Mouse (Mus musculus) liver, embryonic 13.5 days (tissue): ENCODE measurements around the gene Ncam1. TPM values are rescaled to one million over a fixed set of nuclear protein-coding genes. Genes with fewer than 3 reads are reported as not detected.

Source experiments
- ATAC-seq: fragments of 200-750 bp; cut with Nextera tagmentation; 2 replicates; pipeline ENCODE4 v1.8.0; 2017; ENCODE audit warnings: low read depth, mild to moderate bottlenecking, moderate number of reproducible peaks, moderate library complexity
- DNase-seq: peaks from one replicate; pipeline ENCODE4 v3.0.0; 2022
- H3K27ac ChIP-seq: fragments of 300-500 bp; sonication (generic); 2 replicates; pipeline ENCODE4 v1.5.1; 2015; ENCODE audit warnings: moderate library complexity, mild to moderate bottlenecking, inconsistent platforms
- H3K27me3 ChIP-seq: fragments of 300-500 bp; sonication (generic); 2 replicates; pipeline ENCODE4 v1.6.1; 2015; ENCODE audit warnings: mild to moderate bottlenecking, inconsistent platforms
- H3K36me3 ChIP-seq: fragments of 300-500 bp; sonication (generic); 2 replicates; pipeline ENCODE4 v1.6.1; 2015; ENCODE audit warnings: mild to moderate bottlenecking, inconsistent platforms
- H3K4me1 ChIP-seq: fragments of 300-500 bp; sonication (generic); replicated peaks from 2 replicates; pipeline ENCODE4 v1.6.1; 2015; ENCODE audit warnings: inconsistent platforms
- H3K4me2 ChIP-seq: fragments of 300-500 bp; sonication (generic); 2 replicates; pipeline ENCODE4 v1.6.1; 2015; ENCODE audit warnings: inconsistent platforms, mild to moderate bottlenecking, moderate library complexity
- H3K4me3 ChIP-seq: fragments of 300-500 bp; sonication (generic); replicated peaks from 2 replicates; pipeline ENCODE4 v1.5.1; 2015; ENCODE audit warnings: mild to moderate bottlenecking, inconsistent platforms
- H3K9ac ChIP-seq: fragments of 300-500 bp; sonication (generic); 2 replicates; pipeline ENCODE4 v1.6.1; 2015; ENCODE audit warnings: mild to moderate bottlenecking, inconsistent platforms
- H3K9me3 ChIP-seq: fragments of 300-500 bp; sonication (generic); replicated peaks from 2 replicates; pipeline ENCODE4 v1.6.1; 2016; ENCODE audit warnings: inconsistent platforms
- WGBS: fragments of 180-500 bp; shearing (Covaris S2); methylation state at CpG from one replicate; pipeline ENCODE4 v1.1.7; 2015; ENCODE audit not compliant: insufficient replicate concordance; 5-methylcytosine and 5-hydroxymethylcytosine counted together
- polyA plus RNA-seq: library from polyadenylated mRNA; unstranded; fragments of >200 nt; fragmentation: Nextera tagmentation; extraction: Ambion mirVana; gene quantifications from 2 replicates; pipeline ENCODE4 v1.2.1, GENCODE M21; 2015

Gene Ncam1
- polyA plus RNA-seq, 1 experiment from 2014 or later = 3.8 TPM

- no peak overlapping the region for H3K27ac ChIP-seq
- 55% methylated on average over 7 of the region's 7 CpGs for WGBS
- DNase-seq = no peak
- H3K4me3 ChIP-seq = no peak overlapping the region
- H3K9ac ChIP-seq = no peak overlapping the region
- no peak overlapping the region for H3K4me2 ChIP-seq
- 0 out of 2 replicates have a peak, but pooled peaks cover 3% of the 10 kb centered on the region for H3K27me3 ChIP-seq
- peaks cover 11% of the 10 kb centered on the region for H3K4me1 ChIP-seq
- no peaks in the 10 kb centered on the region for H3K36me3 ChIP-seq
- no peak for ATAC-seq
- no peaks in the 10 kb centered on the region for H3K9me3 ChIP-seq
Observed at GRCm38 (mm10) chr9:49488258-49488657, 310.5 kb downstream of the Ncam1 start.

DNA sequence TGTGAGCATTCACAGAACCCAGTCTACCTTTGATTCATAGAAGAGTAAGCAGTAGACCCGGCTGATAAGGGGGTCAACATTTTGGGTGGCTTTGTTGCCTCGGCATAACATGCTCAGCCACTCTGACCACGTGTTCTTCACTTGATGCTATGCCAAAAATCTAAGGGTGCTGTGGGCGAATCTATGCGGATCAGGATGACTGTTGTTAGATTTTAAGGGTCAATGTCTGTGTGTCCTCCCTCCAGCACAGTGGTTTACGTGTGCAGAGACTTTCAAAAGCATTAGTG, 311.1 kb downstream of the Ncam1 start:
- Histone ChIP-seq H3K27ac (no peak overlapping the region), H3K27me3 (0 out of 2 replicates have a peak, but pooled peaks cover 3% of the 10 kb centered on the region), H3K4me1 (peaks cover 14% of the 10 kb centered on the region), H3K36me3 (no peaks in the 10 kb centered on the region), H3K9me3 (no peaks in the 10 kb centered on the region), H3K4me2 (no peak overlapping the region), H3K9ac (no peak overlapping the region), H3K4me3 (no peak overlapping the region)
- no peak for DNase-seq
- ATAC-seq = no peak
- 60% methylated on average over 6 of the region's 6 CpGs for WGBS

DNA sequence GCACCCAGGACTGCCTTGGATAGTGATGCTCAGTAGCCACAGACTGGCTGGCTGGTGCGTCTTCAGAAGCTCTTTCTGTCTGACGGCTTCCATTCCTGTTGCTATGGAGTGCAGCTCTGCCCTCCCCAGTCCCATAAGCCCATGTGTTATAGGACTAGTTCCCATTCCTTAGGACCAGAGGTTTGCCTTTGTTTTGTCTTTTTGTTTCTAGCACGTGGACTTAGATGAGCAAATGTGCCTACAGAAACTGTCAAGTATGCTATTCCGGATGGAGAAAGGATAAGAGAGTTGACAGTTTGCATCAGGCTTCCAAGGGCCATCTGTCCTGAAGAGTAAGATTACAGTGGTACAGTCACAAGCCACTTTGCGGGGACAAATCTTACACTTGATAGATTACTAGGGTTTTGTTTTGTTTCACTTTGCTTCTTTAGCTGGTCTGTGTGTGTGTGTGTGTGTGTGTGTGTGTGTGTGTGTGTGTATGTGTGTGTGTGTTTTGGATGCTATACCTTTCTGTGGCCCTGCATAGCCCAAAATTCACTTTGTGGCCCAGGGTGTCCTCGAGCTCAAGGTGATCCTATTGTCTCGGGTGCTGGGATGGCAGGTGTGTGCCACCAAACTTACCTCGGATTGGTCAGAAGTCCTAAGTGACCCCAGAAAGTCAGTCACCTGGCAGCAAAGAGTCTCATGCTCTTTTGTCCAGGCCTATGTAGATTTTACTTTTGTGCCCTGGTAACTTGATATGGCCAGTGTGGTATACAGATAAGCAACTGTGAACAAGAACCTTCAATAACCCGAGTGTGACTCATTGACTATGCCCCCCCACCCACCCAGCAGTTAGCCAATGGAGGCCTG, 311.7 kb downstream of the Ncam1 start:
- 55% methylated on average over 9 of the region's 9 CpGs for WGBS
- DNase-seq = no peak
- ATAC-seq = no peak
- Histone ChIP-seq H3K9ac (no peak overlapping the region), H3K36me3 (no peaks in the 10 kb centered on the region), H3K27ac (no peak overlapping the region), H3K4me2 (no peak overlapping the region), H3K4me1 (peaks cover 14% of the 10 kb centered on the region), H3K9me3 (no peaks in the 10 kb centered on the region), H3K4me3 (no peak overlapping the region), H3K27me3 (0 out of 2 replicates have a peak, but pooled peaks cover 3% of the 10 kb centered on the region)

- H3K9ac ChIP-seq = no peak within 1 kb of the TSS
- ATAC-seq (peak; percentile 82), DNase-seq (peak; percentile 65)
- under 1% methylated on average over 18 of the region's 18 CpGs for WGBS
- no peaks in the 10 kb centered on the region for H3K36me3 ChIP-seq
- peaks cover 14% of the 10 kb centered on the region for H3K4me1 ChIP-seq
- H3K27ac ChIP-seq = no peak within 1 kb of the TSS
- peak within 1 kb of the TSS; percentile 64 for H3K4me2 ChIP-seq
- 0 out of 2 replicates have a peak, but pooled peaks cover 3% of the 10 kb centered on the region for H3K27me3 ChIP-seq
- H3K4me3 ChIP-seq = peak within 1 kb of the TSS; percentile 53
- H3K9me3 ChIP-seq = no peaks in the 10 kb centered on the region
Observed at GRCm38 (mm10) chr9:49485892-49486311, 312.8 kb downstream of the Ncam1 start, which contains the start of gene Ttc12. TSS of gene Ttc12 (minus strand) at chr9:49486225.

- Histone ChIP-seq H3K4me1 (peaks cover 14% of the 10 kb centered on the region), H3K4me2 (peak overlapping the region; percentile 64), H3K9ac (no peak overlapping the region), H3K9me3 (no peaks in the 10 kb centered on the region), H3K27ac (no peak overlapping the region), H3K27me3 (0 out of 2 replicates have a peak, but pooled peaks cover 3% of the 10 kb centered on the region), H3K36me3 (no peaks in the 10 kb centered on the region), H3K4me3 (peak overlapping the region; percentile 53)
- WGBS = 4% methylated on average over 21 of the region's 21 CpGs
- peak; percentile 11 for DNase-seq
- no peak for ATAC-seq
Observed at GRCm38 (mm10) chr9:49485250-49485891, 313.4 kb downstream of the Ncam1 start.

GRCm38 (mm10) chr9:49483316-49483715, 315.4 kb downstream of the Ncam1 start:
- Histone ChIP-seq H3K27me3 (0 out of 2 replicates have a peak, but pooled peaks cover 3% of the 10 kb centered on the region), H3K9ac (no peak overlapping the region), H3K36me3 (no peaks in the 10 kb centered on the region), H3K27ac (no peak overlapping the region), H3K4me1 (peaks cover 14% of the 10 kb centered on the region), H3K4me3 (no peak overlapping the region), H3K9me3 (no peaks in the 10 kb centered on the region), H3K4me2 (no peak overlapping the region)
- 29% methylated on average over 10 of the region's 10 CpGs for WGBS
- ATAC-seq (no peak), DNase-seq (peak; percentile 24)

DNA sequence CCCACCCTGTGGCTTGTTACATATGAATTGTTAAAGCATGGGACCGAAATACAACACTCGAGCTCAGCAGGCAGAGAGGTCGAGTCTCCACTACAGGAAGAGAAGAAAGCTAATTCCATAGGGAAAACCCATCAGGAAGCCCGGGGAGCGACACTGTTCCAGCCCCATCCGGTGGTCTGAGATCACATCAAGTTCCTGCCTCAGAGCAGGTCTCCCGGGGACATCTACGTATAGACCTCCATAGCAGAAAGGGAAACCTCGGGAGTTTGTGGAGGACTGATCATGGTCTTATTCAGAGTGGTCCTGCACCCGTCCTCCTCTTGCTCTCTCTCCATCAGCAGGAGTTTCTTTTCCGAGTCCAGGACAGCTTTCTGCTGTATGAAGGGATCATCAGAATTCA, 326.6 kb downstream of the Ncam1 start:
- DNase-seq (no peak), ATAC-seq (no peak)
- H3K36me3 ChIP-seq = no peaks in the 10 kb centered on the region
- H3K9me3 ChIP-seq = no peaks in the 10 kb centered on the region
- H3K27ac ChIP-seq = no peak overlapping the region
- H3K27me3 ChIP-seq = no peaks in the 10 kb centered on the region
- H3K4me3 ChIP-seq = no peak overlapping the region
- no peaks in the 10 kb centered on the region for H3K4me1 ChIP-seq
- no peak overlapping the region for H3K4me2 ChIP-seq
- no peak overlapping the region for H3K9ac ChIP-seq
- 45% methylated on average over 11 of the region's 11 CpGs for WGBS

- H3K9ac ChIP-seq = no peak overlapping the region
- no peaks in the 10 kb centered on the region for H3K27me3 ChIP-seq
- no peak overlapping the region for H3K4me2 ChIP-seq
- no peak for ATAC-seq
- no peaks in the 10 kb centered on the region for H3K9me3 ChIP-seq
- no peak overlapping the region for H3K27ac ChIP-seq
- no peak overlapping the region for H3K4me3 ChIP-seq
- no peaks in the 10 kb centered on the region for H3K36me3 ChIP-seq
- DNase-seq = no peak
- 85% methylated on average over 6 of the region's 6 CpGs for WGBS
- H3K4me1 ChIP-seq = no peaks in the 10 kb centered on the region
Observed at GRCm38 (mm10) chr9:49470946-49471345, 327.8 kb downstream of the Ncam1 start.

DNA sequence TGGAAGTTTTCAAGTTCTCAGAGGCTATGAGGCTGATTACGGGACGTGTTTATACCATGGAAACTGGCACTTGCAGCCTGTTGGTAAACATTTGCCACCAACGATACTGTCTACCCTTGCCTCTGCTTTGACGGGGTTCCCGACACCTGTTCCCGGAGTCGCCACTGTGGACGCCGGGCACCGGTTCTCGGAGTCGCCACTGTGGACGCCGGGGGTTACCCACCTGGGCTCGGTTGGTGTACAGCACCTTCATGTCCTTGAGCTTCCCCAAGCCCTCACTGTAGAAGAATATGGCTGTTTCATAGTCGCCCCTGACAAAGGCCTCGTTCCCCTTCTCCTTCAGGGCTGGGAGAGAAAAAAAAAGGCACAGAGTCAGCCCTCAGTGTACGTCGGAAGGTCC, 328.7 kb downstream of the Ncam1 start:
- H3K27ac ChIP-seq = no peak overlapping the region
- H3K4me1 ChIP-seq = no peaks in the 10 kb centered on the region
- DNase-seq (no peak), ATAC-seq (no peak)
- 82% methylated on average over 19 of the region's 19 CpGs for WGBS
- no peaks in the 10 kb centered on the region for H3K9me3 ChIP-seq
- H3K36me3 ChIP-seq = no peaks in the 10 kb centered on the region
- H3K4me2 ChIP-seq = no peak overlapping the region
- no peak overlapping the region for H3K4me3 ChIP-seq
- no peak overlapping the region for H3K9ac ChIP-seq
- H3K27me3 ChIP-seq = no peaks in the 10 kb centered on the region

- DNase-seq (no peak), ATAC-seq (no peak)
- 67% methylated on average over 3 of the region's 3 CpGs for WGBS
- no peak overlapping the region for H3K27ac ChIP-seq
- no peaks in the 10 kb centered on the region for H3K9me3 ChIP-seq
- no peaks in the 10 kb centered on the region for H3K4me1 ChIP-seq
- H3K4me2 ChIP-seq = no peak overlapping the region
- H3K4me3 ChIP-seq = no peak overlapping the region
- H3K27me3 ChIP-seq = no peaks in the 10 kb centered on the region
- no peak overlapping the region for H3K9ac ChIP-seq
- no peaks in the 10 kb centered on the region for H3K36me3 ChIP-seq
Observed at GRCm38 (mm10) chr9:49456136-49456535, 342.6 kb downstream of the Ncam1 start.

DNA sequence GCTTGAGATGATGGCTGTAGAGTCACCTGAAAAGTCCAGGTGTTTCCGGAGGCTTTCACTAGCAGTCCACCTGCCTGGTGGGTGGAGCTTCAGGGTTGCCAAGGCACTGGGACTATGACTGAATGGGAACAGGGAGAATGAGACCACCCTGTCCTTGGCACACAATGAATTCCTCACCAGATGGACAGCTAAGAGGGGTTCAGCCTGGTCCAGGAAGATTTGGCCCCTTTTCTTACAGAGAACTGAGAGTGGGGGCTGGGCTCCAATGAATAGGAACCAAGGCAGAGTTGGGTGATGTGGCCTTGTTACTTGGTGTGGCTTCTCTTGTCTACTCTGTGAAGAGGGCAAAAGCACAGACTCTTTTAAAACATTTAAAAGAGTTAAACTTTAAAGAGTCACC, 346.3 kb downstream of the Ncam1 start:
- Histone ChIP-seq H3K9me3 (no peaks in the 10 kb centered on the region), H3K4me2 (no peak overlapping the region), H3K4me1 (no peaks in the 10 kb centered on the region), H3K9ac (no peak overlapping the region), H3K4me3 (no peak overlapping the region), H3K27me3 (no peaks in the 10 kb centered on the region), H3K27ac (no peak overlapping the region), H3K36me3 (no peaks in the 10 kb centered on the region)
- no peak for ATAC-seq
- whole genome bisulfite sequencing = 76% methylated on average over 1 of the region's 1 CpGs
- DNase-seq = no peak
